Mouse (Mus musculus) bone marrow macrophage, adult 2 months (primary cell): ENCODE measurements around the gene Eva1c. TPM values are rescaled to one million over a fixed set of nuclear protein-coding genes. Genes with fewer than 3 reads are reported as not detected.
A peak's percentile ranks its signal among the peaks of the same experiment; 100 is the strongest.

Experiments used
- H3K27ac ChIP-seq: 2 replicates; pipeline ENCODE4 v1.5.1; 2012; ENCODE audit warnings: low read depth, low read length; ENCODE audit not compliant: insufficient read depth
- H3K4me1 ChIP-seq: 2 replicates; pipeline ENCODE4 v1.6.1; 2012; ENCODE audit warnings: low read length; ENCODE audit not compliant: control insufficient read depth, insufficient read depth
- H3K4me3 ChIP-seq: 2 replicates; pipeline ENCODE4 v1.5.1; 2012; ENCODE audit warnings: mild to moderate bottlenecking, low read length, moderate library complexity; ENCODE audit not compliant: insufficient read depth
- CTCF ChIP-seq: IDR thresholded peaks from 2 replicates; pipeline ENCODE4 v1.5.1; 2012; ENCODE audit warnings: low read depth, mild to moderate bottlenecking, low read length, moderate library complexity
- POLR2A ChIP-seq: IDR thresholded peaks from 2 replicates; pipeline ENCODE4 v1.6.1; 2012; ENCODE audit warnings: mild to moderate bottlenecking, low read depth, low read length, borderline replicate concordance
- polyA plus RNA-seq: library from polyadenylated mRNA; stranded (reverse); fragments of >200 nt; gene quantifications from 2 replicates; pipeline ENCODE4 v1.2.4, GENCODE M21; 2012; ENCODE audit not compliant: missing spikeins, insufficient read depth, insufficient read length

Gene Eva1c
- polyA plus RNA-seq, 1 experiment = not detected

- no peak overlapping the region for H3K4me3 ChIP-seq
- TF ChIP-seq CTCF (no peak), POLR2A (no peak)
- peak overlapping the region; percentile 64 for H3K27ac ChIP-seq
- peaks cover 20% of the 10 kb centered on the region for H3K4me1 ChIP-seq
These were observed 59.5 kb downstream of the Eva1c start for GRCm38 (mm10) chr16:90885781-90886565.

- Histone ChIP-seq H3K4me3 (no peak overlapping the region), H3K4me1 (peaks cover 14% of the 10 kb centered on the region), H3K27ac (no peak overlapping the region)
- TF ChIP-seq POLR2A (no peak), CTCF (no peak)
These were observed 64.2 kb downstream of the Eva1c start for GRCm38 (mm10) chr16:90890683-90891082.

- no peak overlapping the region for H3K27ac ChIP-seq
- no peak overlapping the region for H3K4me3 ChIP-seq
- no peak for TF ChIP-seq POLR2A
- TF ChIP-seq CTCF = no peak
- peaks cover 5% of the 10 kb centered on the region for H3K4me1 ChIP-seq
These were observed 65.1 kb downstream of the Eva1c start for GRCm38 (mm10) chr16:90891601-90892000.

GRCm38 (mm10) chr16:90892081-90892480, 65.6 kb downstream of the Eva1c start:
- Histone ChIP-seq H3K27ac (no peak overlapping the region), H3K4me1 (peaks cover 4% of the 10 kb centered on the region), H3K4me3 (no peak overlapping the region)
- TF ChIP-seq CTCF (no peak), POLR2A (no peak)

GRCm38 (mm10) chr16:90893019-90893418, 66.5 kb downstream of the Eva1c start:
- no peak for TF ChIP-seq CTCF
- no peak for TF ChIP-seq POLR2A
- Histone ChIP-seq H3K4me1 (peaks cover 4% of the 10 kb centered on the region), H3K27ac (no peak overlapping the region), H3K4me3 (no peak overlapping the region)

GRCm38 (mm10) chr16:90893792-90894191, 67.3 kb downstream of the Eva1c start:
- Histone ChIP-seq H3K4me1 (peaks cover 4% of the 10 kb centered on the region), H3K4me3 (no peak overlapping the region), H3K27ac (no peak overlapping the region)
- TF ChIP-seq POLR2A (no peak), CTCF (no peak)

- Histone ChIP-seq H3K4me3 (no peak overlapping the region), H3K27ac (no peak overlapping the region), H3K4me1 (no peaks in the 10 kb centered on the region)
- no peak for TF ChIP-seq CTCF
- no peak for TF ChIP-seq POLR2A
These were observed 71.1 kb downstream of the Eva1c start for GRCm38 (mm10) chr16:90897651-90898050.

- no peaks in the 10 kb centered on the region for H3K4me1 ChIP-seq
- no peak for TF ChIP-seq CTCF
- TF ChIP-seq POLR2A = no peak
- no peak overlapping the region for H3K4me3 ChIP-seq
- H3K27ac ChIP-seq = no peak overlapping the region
These were observed 73.0 kb downstream of the Eva1c start for GRCm38 (mm10) chr16:90899498-90899897.

- Histone ChIP-seq H3K27ac (no peak overlapping the region), H3K4me1 (no peaks in the 10 kb centered on the region), H3K4me3 (no peak overlapping the region)
- no peak for TF ChIP-seq CTCF
- no peak for TF ChIP-seq POLR2A
These were observed 74.8 kb downstream of the Eva1c start for GRCm38 (mm10) chr16:90901364-90901763.

GRCm38 (mm10) chr16:90903300-90903699, 76.8 kb downstream of the Eva1c start:
- no peak overlapping the region for H3K4me3 ChIP-seq
- H3K27ac ChIP-seq = no peak overlapping the region
- no peaks in the 10 kb centered on the region for H3K4me1 ChIP-seq
- no peak for TF ChIP-seq CTCF
- TF ChIP-seq POLR2A = no peak
